In genomic region chr11:120238306-120238705, GRCm38 (mm10) we compare ENCODE assay signal across 9 mouse cellular contexts. TPM values are rescaled to one million over a fixed set of nuclear protein-coding genes. Genes with fewer than 3 reads are reported as not detected.
DNase-seq lines count a peak whose midpoint lies in the region; ATAC-seq and TF ChIP-seq lines count a peak whose summit lies in the region.
"Had no signal": no experiment of that assay in that cellular context is flagged by ENCODE, and none has a peak within 500 bp of the region (broad histone marks: within the 10 kb centered on the region; RNA-seq: fewer than 3 reads in every experiment).

No protein-coding gene starts in this region.

- no peaks in the 10 kb centered on the region for H3K36me3 ChIP-seq in E14TG2a.4 (ENCODE audit: insufficient read depth, low read length)
- H3K36me3 ChIP-seq in heart, embryonic 16.5 days (ENCODE audit: control insufficient read depth, insufficient read depth): no peaks in the 10 kb centered on the region
- no peaks in the 10 kb centered on the region for H3K36me3 ChIP-seq in liver, embryonic 16.5 days (ENCODE audit: control insufficient read depth, insufficient read depth)

- no peak for TF ChIP-seq CTCF in E14TG2a.4 (conservative IDR thresholded peaks at IDR 0.05; ENCODE audit: low read length)

- peak overlapping the region; percentile 99 for H3K9ac ChIP-seq in heart, embryonic 16.5 days (ENCODE audit: low read length)
- no peak overlapping the region for H3K9ac ChIP-seq in liver, embryonic 16.5 days (ENCODE audit: low read depth, low read length)

- ATAC-seq in heart, embryonic 16.5 days (replicated peaks; ENCODE audit: extremely low read depth, insufficient read depth, low FRiP score): no peak
- no peak for ATAC-seq in liver, embryonic 16.5 days (ENCODE audit: low read depth)

- 25% methylated on average over 8 of the region's 8 CpGs for WGBS in heart, embryonic 16.5 days
- 25% methylated on average over 8 of the region's 8 CpGs for WGBS in liver, embryonic 16.5 days (ENCODE audit: insufficient replicate concordance)

- H3K27me3 ChIP-seq in E14TG2a.4 (ENCODE audit: insufficient read depth, low read length): peaks cover 24% of the 10 kb centered on the region
- no peaks in the 10 kb centered on the region for H3K27me3 ChIP-seq in heart, embryonic 16.5 days (ENCODE audit: control insufficient read depth, insufficient read depth, low read length)
- H3K27me3 ChIP-seq in liver, embryonic 16.5 days (ENCODE audit: control insufficient read depth, insufficient read depth, low read depth, low read length): peaks cover 72% of the 10 kb centered on the region

- peak overlapping the region; percentile 87 for H3K27ac ChIP-seq in heart, embryonic 16.5 days (ENCODE audit: low read length)
- H3K27ac ChIP-seq in liver, embryonic 16.5 days (ENCODE audit: low read length): no peak overlapping the region

- H3K4me1 ChIP-seq in E14TG2a.4 (replicated peaks; ENCODE audit: low read depth, low read length): peaks cover 72% of the 10 kb centered on the region
- peaks cover 50% of the 10 kb centered on the region for H3K4me1 ChIP-seq in heart, embryonic 16.5 days (ENCODE audit: control insufficient read depth, insufficient read depth, low read length)
- H3K4me1 ChIP-seq in liver, embryonic 16.5 days (ENCODE audit: control insufficient read depth, low read depth, low read length): peaks cover 21% of the 10 kb centered on the region

- H3K9me3 ChIP-seq in E14TG2a.4 (ENCODE audit: low read length): no peaks in the 10 kb centered on the region
- no peaks in the 10 kb centered on the region for H3K9me3 ChIP-seq in heart, embryonic 16.5 days (replicated peaks; ENCODE audit: control insufficient read depth, low read length)
- H3K9me3 ChIP-seq in liver, embryonic 16.5 days (replicated peaks; ENCODE audit: control insufficient read depth, low read length): no peaks in the 10 kb centered on the region

- peak overlapping the region; percentile 50; the same call in 1 of the 2 replicates for H3K4me3 ChIP-seq in E14TG2a.4 (replicated peaks; ENCODE audit: low read length)
- peak overlapping the region; percentile 80 for H3K4me3 ChIP-seq in heart, embryonic 16.5 days (ENCODE audit: low read length)
- no peak overlapping the region for H3K4me3 ChIP-seq in liver, embryonic 16.5 days (ENCODE audit: low read depth, low read length)

- DNase-seq in cerebellum, postnatal 25 days: peak; percentile 42 to 53
- DNase-seq in cerebellum, adult 18-20 months: no peak
- DNase-seq in adrenal gland, postnatal 36 days: no peak
- DNase-seq in right cerebral cortex, postnatal 4 days: no peak
- no peak for DNase-seq in layer of hippocampus, postnatal 14 days (ENCODE audit: low spot score in 2 of 2)
- DNase-seq: B cell, adult 2 months had no signal

- H3K4me2 ChIP-seq in heart, embryonic 16.5 days (ENCODE audit: low read depth, low read length): peak overlapping the region; percentile 90
- H3K4me2 ChIP-seq in liver, embryonic 16.5 days (ENCODE audit: low read depth, low read length): peak overlapping the region; percentile 71

RNA-seq across cellular contexts. Expression of gene Bahcc1, which starts 5.6 kb away (rescaled TPM):
- 4.6 and 4.7 TPM in 2 replicates for polyA plus RNA-seq in heart, embryonic 16.5 days (2015; fragmentation: Nextera tagmentation; extraction: Ambion mirVana)
- 0.84 TPM in 2 replicates for polyA plus RNA-seq in liver, embryonic 16.5 days (2015; fragmentation: Nextera tagmentation; extraction: Ambion mirVana)
- 10 to 100 TPM; 17.5 TPM for total RNA-seq in adrenal gland, postnatal 36 days (2021)
- total RNA-seq in layer of hippocampus, postnatal 14 days (2021): 10 to 100 TPM; 20.3 to 20.7 TPM

Comparison
In these comparisons a context has a peak if more than half of its experiments do, and no peak if none do; other contexts are left out.
1. DNase-seq: peak in cerebellum, postnatal 25 days (2 of 2); none in cerebellum, adult 18-20 months (0 of 2), adrenal gland, postnatal 36 days (0 of 2), right cerebral cortex, postnatal 4 days (single experiment) and layer of hippocampus, postnatal 14 days (0 of 2).